Mouse (Mus musculus) cerebellum, adult 8-10 months (tissue): ENCODE results near the gene Vpreb2.
"Not testable (repeated sequence)": the region's sequence is repeated elsewhere in the genome, so short reads cannot be mapped to it uniquely, and the experiment has no call there.

Experiments used
- DNase-seq: peaks from one replicate; pipeline ENCODE4 v3.0.0; 2022

Gene Vpreb2

DNA sequence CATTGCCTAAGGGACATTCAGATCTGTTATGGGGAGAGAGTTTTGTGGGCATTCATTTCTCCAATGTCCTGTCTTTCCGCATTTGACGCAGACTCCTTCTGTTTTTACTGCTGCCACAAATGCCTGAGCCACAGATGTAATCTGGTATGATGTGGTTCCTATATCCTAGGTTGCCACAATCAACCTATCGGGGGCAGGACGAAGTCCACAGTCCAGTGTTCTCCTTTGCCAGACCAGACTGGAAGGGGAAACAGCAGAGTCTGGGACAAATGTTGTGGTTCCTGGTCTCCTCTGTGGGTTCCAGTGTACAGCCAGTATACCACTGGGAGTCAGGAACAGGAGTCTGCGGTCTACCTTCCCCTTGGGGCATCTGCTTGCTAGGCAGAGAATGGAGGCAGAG is 19.4 kb downstream of the Vpreb2 start:
- no peak for DNase-seq

DNA sequence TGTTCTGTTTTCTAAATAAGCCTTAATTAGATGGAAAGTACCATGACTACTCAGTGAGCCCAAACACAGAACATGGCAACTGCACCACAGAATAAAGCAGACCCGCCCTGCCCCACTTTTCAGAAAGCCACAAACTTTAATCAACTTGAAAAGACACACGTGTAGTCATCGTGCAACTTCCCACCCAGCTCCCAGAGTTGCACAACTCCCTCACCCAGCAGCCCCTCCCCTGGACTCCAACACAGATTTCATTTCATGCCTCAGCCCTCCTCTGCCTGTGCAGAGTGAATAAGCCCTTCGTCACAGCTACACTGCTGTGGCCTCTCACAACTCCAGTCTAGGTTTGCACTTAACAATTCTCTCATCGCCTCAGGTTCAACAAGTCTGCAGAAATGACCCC is 24.4 kb downstream of the Vpreb2 start:
- no peak for DNase-seq

DNA sequence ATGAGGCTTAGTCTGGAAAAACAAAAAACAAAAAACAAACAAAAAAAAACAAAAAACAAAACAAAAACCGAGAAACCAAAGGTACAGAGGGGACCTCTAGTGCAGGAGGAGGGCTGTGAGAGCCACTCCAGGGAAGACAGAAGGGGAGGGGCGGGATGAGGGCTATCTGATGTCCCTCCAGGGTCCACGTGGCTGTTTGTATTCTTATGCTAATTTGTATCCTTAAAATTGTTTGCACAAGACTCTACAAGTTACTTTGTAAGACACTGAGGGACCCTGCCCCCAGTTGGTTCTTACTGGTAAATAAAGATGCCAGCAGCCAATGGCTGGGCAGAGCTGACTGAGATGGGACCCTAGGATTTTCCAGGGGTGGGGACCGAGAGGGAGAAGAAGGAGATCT is 26.9 kb downstream of the Vpreb2 start:
- no peak for DNase-seq

DNA sequence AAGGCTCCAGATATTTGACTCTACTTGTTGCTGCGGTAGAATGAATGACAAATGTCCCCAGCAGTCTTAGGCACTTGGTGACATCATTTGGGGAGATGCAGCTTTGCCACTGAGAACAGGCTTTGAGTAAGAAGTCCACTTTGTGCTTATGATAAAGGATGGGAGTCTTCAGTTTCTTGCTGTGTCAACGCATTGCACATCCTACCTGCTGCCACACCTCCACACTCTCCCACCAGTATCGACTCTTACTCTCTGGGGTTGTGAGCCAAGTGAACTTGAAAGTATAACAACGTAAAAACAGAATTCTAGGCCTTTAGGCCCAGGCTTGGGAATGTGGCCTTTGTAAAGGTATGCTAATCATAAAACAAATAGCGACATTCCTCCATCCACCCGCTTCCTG is 30.9 kb downstream of the Vpreb2 start:
- DNase-seq = no peak

DNA sequence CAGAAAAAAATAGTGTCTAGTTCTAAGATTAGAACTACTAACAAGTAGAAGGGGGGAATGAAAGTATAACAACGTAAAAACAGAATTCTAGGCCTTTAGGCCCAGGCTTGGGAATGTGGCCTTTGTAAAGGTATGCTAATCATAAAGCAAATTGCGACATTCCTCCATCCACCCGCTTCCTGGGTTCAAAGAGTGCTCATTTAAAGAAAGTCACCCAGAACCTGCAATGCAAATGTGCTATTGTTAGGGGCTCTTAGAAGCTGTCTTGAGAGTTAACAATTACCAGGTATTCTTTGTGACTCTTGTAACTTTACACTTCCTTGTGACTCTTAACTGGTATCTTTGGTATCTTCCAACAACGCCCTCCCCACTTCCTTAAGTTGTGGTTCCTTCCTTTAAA is 36.3 kb downstream of the Vpreb2 start:
- not testable (repeated sequence) for DNase-seq

DNA sequence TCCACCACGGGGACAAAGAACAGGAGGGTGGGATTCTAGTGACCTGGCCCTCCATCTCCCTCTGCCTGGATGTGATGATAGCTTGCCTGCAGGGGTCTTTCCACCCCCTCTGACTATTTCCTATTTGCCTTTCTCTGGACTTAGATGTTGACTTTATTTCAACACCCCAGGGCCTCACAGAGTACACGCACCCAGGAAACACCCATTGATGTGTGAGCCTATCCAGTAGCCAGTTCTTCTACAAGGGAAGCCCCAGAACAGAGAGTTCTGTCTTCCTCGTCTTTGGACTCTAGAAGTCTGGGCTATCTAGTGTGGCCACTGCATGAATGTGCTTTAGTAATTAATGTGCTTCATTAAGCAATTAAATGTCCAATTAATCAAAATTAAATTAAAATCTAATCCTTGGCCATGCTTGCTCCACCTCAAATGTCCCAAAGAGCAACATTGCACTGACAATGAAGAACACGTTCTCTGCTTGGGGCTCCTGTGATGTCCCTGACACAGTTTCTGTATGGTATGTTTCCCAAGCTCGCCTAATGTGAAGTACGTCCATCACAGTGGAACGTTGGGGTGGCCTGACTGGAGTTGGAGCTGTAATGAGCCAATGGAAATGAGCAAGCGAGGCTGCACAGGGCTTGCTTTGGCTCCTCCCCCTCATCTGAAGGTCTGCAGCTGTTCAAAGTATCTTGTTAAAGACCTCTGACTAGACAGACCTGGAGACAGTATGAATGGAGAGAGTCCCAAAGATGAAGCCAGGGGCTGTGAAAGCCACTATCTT is 42.7 kb downstream of the Vpreb2 start:
- no peak for DNase-seq

DNA sequence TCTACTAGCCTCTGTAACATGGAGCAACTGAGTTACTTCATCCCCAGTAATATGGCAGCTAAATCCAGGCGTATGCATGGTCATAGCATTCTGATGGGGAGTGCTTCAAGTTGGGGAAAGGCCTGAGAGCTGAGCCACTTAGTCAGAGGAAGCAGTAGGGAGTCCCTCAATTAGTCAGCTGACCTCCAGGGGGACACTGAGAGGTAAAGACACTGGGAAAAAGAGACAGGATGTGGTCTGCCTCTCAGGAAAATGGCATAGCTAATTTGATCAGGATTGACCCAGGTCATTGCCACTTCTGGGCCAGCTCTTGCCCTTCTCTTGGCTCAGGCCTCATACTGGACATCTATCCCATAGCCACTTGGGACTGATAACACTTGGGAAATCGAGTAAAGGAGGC is 47.1 kb downstream of the Vpreb2 start:
- no peak for DNase-seq
